Mouse (Mus musculus) splenic B cell, adult 2 months (primary cell): ENCODE results near the gene Usp34.
"Not testable (repeated sequence)": the region's sequence is repeated elsewhere in the genome, so short reads cannot be mapped to it uniquely, and the experiment has no call there.

Source experiments
- DNase-seq: peaks from one replicate; pipeline ENCODE4 v3.0.0-alpha.2; 2011; ENCODE audit warnings: low read depth, low spot score
- H3K27me3 ChIP-seq: 2 replicates; pipeline ENCODE4 v1.6.1; 2012; ENCODE audit warnings: mild to moderate bottlenecking, low read length, moderate library complexity, mixed read lengths; ENCODE audit not compliant: control insufficient read depth, poor library complexity, insufficient read depth, severe bottlenecking
- H3K36me3 ChIP-seq: 2 replicates; pipeline ENCODE4 v1.6.1; 2012; ENCODE audit warnings: mild to moderate bottlenecking, low read length, moderate library complexity, mixed read lengths; ENCODE audit not compliant: control insufficient read depth, poor library complexity, insufficient read depth, severe bottlenecking

The Usp34 gene

GRCm38 (mm10) chr11:23305101-23305672 is 1.5 kb upstream of the Usp34 start:
- not testable (repeated sequence) for H3K36me3 ChIP-seq, H3K27me3 ChIP-seq
- peak; percentile 28 for DNase-seq

GRCm38 (mm10) chr11:23305673-23306608 is 754 bp upstream of the Usp34 start:
- Histone ChIP-seq H3K36me3 (no peaks in the 10 kb centered on the region), H3K27me3 (no peaks in the 10 kb centered on the region)
- peak; percentile 98 for DNase-seq

DNA sequence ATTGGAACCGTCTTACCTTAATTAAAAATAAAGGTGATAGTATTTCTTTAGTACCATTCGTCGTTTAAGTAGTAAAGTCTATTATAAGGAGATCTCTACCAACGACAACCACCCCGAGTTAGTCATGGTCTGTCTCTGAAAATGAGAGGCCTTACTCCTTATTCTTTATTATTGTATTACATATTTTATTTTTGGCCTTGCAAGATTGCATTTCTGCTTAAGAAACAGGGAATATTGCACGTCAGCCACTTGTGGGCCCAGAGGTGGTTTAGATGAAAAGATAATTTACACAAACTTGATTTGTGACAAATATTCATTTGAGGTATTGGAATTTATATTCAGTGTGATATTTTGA is 848 bp downstream of the Usp34 start:
- Histone ChIP-seq H3K36me3 (0 out of 2 replicates have a peak, but pooled peaks cover 2% of the 10 kb centered on the region), H3K27me3 (no peaks in the 10 kb centered on the region)
- no peak for DNase-seq

- H3K36me3 ChIP-seq: peaks cover 4% of the 10 kb centered on the region; the same call in 1 of the 2 replicates
- DNase-seq: no peak
- no peaks in the 10 kb centered on the region for H3K27me3 ChIP-seq
Observed at GRCm38 (mm10) chr11:23313496-23313895, 6.8 kb downstream of the Usp34 start.

GRCm38 (mm10) chr11:23329413-23329812 is 22.7 kb downstream of the Usp34 start:
- no peak for DNase-seq
- Histone ChIP-seq H3K36me3 (0 out of 2 replicates have a peak, but pooled peaks cover 2% of the 10 kb centered on the region), H3K27me3 (no peaks in the 10 kb centered on the region)

GRCm38 (mm10) chr11:23332136-23332535 is 25.4 kb downstream of the Usp34 start:
- H3K36me3 ChIP-seq: 0 out of 2 replicates have a peak, but pooled peaks cover 2% of the 10 kb centered on the region

GRCm38 (mm10) chr11:23335160-23335559 is 28.5 kb downstream of the Usp34 start:
- no peaks in the 10 kb centered on the region for H3K27me3 ChIP-seq
- H3K36me3 ChIP-seq: no peaks in the 10 kb centered on the region
- peak; percentile 22 for DNase-seq

More at GRCm38 (mm10) chr11:23332136-23332535, 25.4 kb downstream of the Usp34 start:
- H3K27me3 ChIP-seq: no peaks in the 10 kb centered on the region
- DNase-seq: no peak

GRCm38 (mm10) chr11:23357226-23357625 is 50.5 kb downstream of the Usp34 start:
- H3K36me3 ChIP-seq, H3K27me3 ChIP-seq: not testable (repeated sequence)
- DNase-seq: peak; percentile 15

DNA sequence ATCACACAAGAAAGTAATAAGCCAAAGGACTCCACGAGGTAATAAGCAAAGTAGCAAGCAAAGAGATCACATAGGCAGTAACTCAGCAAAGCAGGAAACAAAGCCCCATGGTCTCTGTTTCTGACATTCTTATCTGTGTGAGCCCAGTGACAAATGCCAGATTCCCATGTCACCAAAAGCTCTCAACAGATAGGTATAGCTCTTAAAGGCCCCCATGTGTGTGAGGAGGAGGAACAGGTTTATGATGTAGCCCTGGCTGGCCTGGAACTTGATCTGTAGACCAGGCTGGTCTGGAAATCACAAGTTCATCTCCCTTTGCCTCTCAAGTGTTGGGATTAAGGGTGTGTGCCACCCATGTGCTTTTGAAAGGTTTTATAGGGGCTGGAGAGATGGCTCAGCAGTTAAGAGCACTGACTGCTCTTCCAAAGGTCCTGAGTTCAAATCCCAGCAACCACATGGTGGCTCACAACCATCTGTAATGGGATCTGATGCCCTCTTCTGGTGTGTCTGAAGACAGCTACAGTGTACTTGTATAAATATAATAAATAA is 53.1 kb downstream of the Usp34 start:
- not testable (repeated sequence) for H3K27me3 ChIP-seq, DNase-seq, H3K36me3 ChIP-seq

DNA sequence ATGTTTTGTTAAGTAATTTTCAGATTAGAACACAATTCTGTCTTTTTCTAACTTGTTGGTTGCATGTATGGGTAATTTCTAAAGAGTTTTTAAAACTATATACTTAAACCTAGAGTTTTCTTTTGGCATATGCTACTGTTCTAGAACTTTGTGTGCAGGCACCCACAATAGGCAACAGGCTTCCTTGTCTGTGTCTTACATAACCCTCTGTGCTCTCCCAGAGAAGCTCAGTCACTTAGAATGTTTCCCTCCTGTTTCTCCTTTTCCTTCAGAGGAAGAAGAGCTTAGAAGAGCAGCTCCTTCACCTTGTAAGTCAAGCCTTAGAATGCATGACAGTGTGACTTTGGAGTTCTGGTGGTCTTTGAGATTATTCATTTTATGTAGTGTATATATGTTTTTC is 55.6 kb downstream of the Usp34 start:
- H3K36me3 ChIP-seq: 0 out of 2 replicates have a peak, but pooled peaks cover 5% of the 10 kb centered on the region
- no peaks in the 10 kb centered on the region for H3K27me3 ChIP-seq
- DNase-seq: no peak

- no peaks in the 10 kb centered on the region for H3K27me3 ChIP-seq
- no peak for DNase-seq
- H3K36me3 ChIP-seq: 0 out of 2 replicates have a peak, but pooled peaks cover 5% of the 10 kb centered on the region
Observed at GRCm38 (mm10) chr11:23364348-23364747, 57.7 kb downstream of the Usp34 start.

GRCm38 (mm10) chr11:23372032-23372431 is 65.3 kb downstream of the Usp34 start:
- DNase-seq: no peak
- peaks cover 8% of the 10 kb centered on the region; the same call in 1 of the 2 replicates for H3K36me3 ChIP-seq

DNA sequence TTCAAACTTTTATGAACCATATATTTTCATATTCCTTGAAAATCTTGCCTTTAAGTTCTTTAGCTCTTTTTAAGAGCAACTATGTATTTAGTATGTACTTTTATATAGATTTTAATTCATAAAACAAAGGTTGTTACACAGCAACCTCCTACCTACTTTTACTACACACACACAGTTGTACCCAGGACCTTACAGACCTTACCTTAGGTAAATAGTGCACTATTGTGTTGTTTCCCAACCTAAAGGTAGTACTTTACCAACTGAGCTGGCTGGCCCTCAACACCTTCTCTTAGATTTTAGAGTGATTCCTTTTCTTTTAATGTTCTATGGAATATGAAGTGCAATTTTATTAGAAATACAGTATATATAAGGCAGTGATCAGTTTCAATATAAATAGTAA is 65.8 kb downstream of the Usp34 start:
- Histone ChIP-seq H3K36me3 (peaks cover 8% of the 10 kb centered on the region; the same call in 1 of the 2 replicates), H3K27me3 (no peaks in the 10 kb centered on the region)
- no peak for DNase-seq

More at GRCm38 (mm10) chr11:23372032-23372431, 65.3 kb downstream of the Usp34 start:
- H3K27me3 ChIP-seq: no peaks in the 10 kb centered on the region

DNA sequence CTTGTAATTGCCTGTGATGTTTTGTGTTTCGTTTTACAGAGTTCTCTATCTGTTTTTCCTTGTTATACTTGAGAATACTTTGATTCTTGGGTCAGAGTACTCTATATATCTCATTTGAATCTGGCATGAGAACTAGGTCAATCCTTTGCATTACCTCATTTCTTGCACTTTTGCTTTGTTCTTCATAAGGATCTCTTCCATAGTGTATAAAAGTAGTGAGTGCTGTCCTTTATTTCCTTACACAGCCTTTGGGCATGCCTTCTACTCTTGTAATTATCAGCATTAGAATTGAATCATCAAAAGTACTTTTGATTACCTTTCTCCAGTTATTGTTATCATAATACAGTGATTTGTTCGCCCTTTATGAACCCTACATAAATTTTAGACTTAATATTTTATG is 73.4 kb downstream of the Usp34 start:
- no peaks in the 10 kb centered on the region for H3K27me3 ChIP-seq
- no peak for DNase-seq
- H3K36me3 ChIP-seq: 0 out of 2 replicates have a peak, but pooled peaks cover 4% of the 10 kb centered on the region

DNA sequence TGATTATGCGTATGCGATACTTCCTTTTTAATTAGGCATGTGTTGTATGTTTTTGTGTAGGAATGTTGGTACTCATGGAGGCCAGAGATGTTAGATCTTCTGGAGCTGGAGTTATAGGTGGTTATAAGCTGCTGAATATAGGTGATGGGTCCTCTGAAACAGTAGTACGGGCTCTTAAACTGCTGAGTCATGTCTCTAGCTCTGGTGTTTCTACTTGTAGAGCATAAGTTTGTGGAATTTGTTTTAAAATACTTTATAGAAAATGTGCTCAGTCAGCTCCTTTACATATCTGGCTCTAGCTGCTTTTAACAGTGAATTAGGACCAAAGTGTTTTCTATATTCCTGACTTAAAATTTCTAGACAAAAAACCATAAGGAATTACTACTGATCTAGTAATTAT is 73.9 kb downstream of the Usp34 start:
- no peak for DNase-seq
- 0 out of 2 replicates have a peak, but pooled peaks cover 4% of the 10 kb centered on the region for H3K36me3 ChIP-seq
- H3K27me3 ChIP-seq: no peaks in the 10 kb centered on the region
